Mouse (Mus musculus) forebrain, embryonic 14.5 days (tissue): ENCODE measurements around the gene Hbp1. TPM values are rescaled to one million over a fixed set of nuclear protein-coding genes. Genes with fewer than 3 reads are reported as not detected.
A peak's percentile ranks its signal among the peaks of the same experiment; 100 is the strongest.

Experiments used
- ATAC-seq: fragments of 200-750 bp; cut with Nextera tagmentation; 2 replicates; pipeline ENCODE4 v1.8.0; 2017; ENCODE audit warnings: mild to moderate bottlenecking, moderate library complexity
- DNase-seq: peaks from one replicate; pipeline ENCODE4 v3.0.0-alpha.2; 2015; ENCODE audit warnings: low spot score
- H3K27ac ChIP-seq: fragments of 300-500 bp; sonication (generic); 2 replicates; pipeline ENCODE4 v1.5.1; 2014; ENCODE audit warnings: low read depth, mild to moderate bottlenecking, control low read depth, low read length, moderate library complexity
- H3K27me3 ChIP-seq: fragments of 300-500 bp; sonication (generic); replicated peaks from 2 replicates; pipeline ENCODE4 v1.6.1; 2014; ENCODE audit warnings: low read length, control low read depth, mixed read lengths; ENCODE audit not compliant: control insufficient read depth, insufficient read depth
- H3K36me3 ChIP-seq: fragments of 300-500 bp; sonication (generic); 2 replicates; pipeline ENCODE4 v1.6.1; 2014; ENCODE audit warnings: low read length, control low read depth; ENCODE audit not compliant: control insufficient read depth, insufficient read depth
- H3K4me1 ChIP-seq: fragments of 300-500 bp; sonication (generic); 2 replicates; pipeline ENCODE4 v1.6.1; 2014; ENCODE audit warnings: antibody characterized with exemption, low read length, control low read depth; ENCODE audit not compliant: control insufficient read depth, insufficient read depth
- H3K4me2 ChIP-seq: fragments of 300-500 bp; sonication (generic); 2 replicates; pipeline ENCODE4 v1.6.1; 2014; ENCODE audit warnings: mild to moderate bottlenecking, control low read depth, low read length
- H3K4me3 ChIP-seq: fragments of 300-500 bp; sonication (generic); 2 replicates; pipeline ENCODE4 v1.5.1; 2014; ENCODE audit warnings: low read depth, low read length, control low read depth
- H3K9ac ChIP-seq: fragments of 300-500 bp; sonication (generic); 2 replicates; pipeline ENCODE4 v1.6.1; 2014; ENCODE audit warnings: mild to moderate bottlenecking, low read length, control low read depth, moderate library complexity
- H3K9me3 ChIP-seq: fragments of 300-500 bp; sonication (generic); replicated peaks from 2 replicates; pipeline ENCODE4 v1.6.1; 2016; ENCODE audit warnings: low read length, control low read depth, mixed read lengths; ENCODE audit not compliant: control insufficient read depth
- WGBS: fragments of 180-500 bp; shearing (Covaris S2); extraction: QIAGEN DNeasy Blood & Tissue Kit; methylation state at CpG from one replicate; pipeline ENCODE4 v1.1.7; 2014; 5-methylcytosine and 5-hydroxymethylcytosine counted together
- polyA plus RNA-seq: library from polyadenylated mRNA; unstranded; fragments of >200 nt; fragmentation: Nextera tagmentation; extraction: Ambion mirVana; gene quantifications from 2 replicates; pipeline ENCODE4 v1.2.1, GENCODE M21; 2014

Gene Hbp1
- 107 and 112 TPM in 2 replicates for polyA plus RNA-seq

GRCm38 (mm10) chr12:31949759-31950658, at the start of gene Hbp1:
TSS of gene Hbp1 (minus strand) at chr12:31950535.
- H3K36me3 ChIP-seq, result no peaks in the 10 kb centered on the region
- no peaks in the 10 kb centered on the region for H3K27me3 ChIP-seq
- ATAC-seq (peak; percentile 95), DNase-seq (peak; percentile 100)
- no peaks in the 10 kb centered on the region for H3K9me3 ChIP-seq
- WGBS, result 1% methylated on average over 49 of the region's 71 CpGs
- peak within 1 kb of the TSS; percentile 99 for H3K27ac ChIP-seq
- H3K9ac ChIP-seq, result peak within 1 kb of the TSS; percentile 92
- H3K4me3 ChIP-seq, result peak within 1 kb of the TSS; percentile 87
- H3K4me1 ChIP-seq, result peaks cover 3% of the 10 kb centered on the region; the same call in 1 of the 2 replicates
- H3K4me2 ChIP-seq, result peak within 1 kb of the TSS; percentile 68

GRCm38 (mm10) chr12:31998706-31999105, 48.4 kb upstream of the Hbp1 start:
- ATAC-seq (peak; percentile 24; the same call in 1 of the 2 replicates), DNase-seq (peak; percentile 34)
- 82% methylated on average over 5 of the region's 5 CpGs for WGBS
- Histone ChIP-seq H3K36me3 (no peaks in the 10 kb centered on the region), H3K9ac (no peak overlapping the region), H3K4me3 (no peak overlapping the region), H3K27me3 (no peaks in the 10 kb centered on the region), H3K27ac (no peak overlapping the region), H3K4me1 (peaks cover 4% of the 10 kb centered on the region; the same call in 1 of the 2 replicates), H3K4me2 (no peak overlapping the region), H3K9me3 (no peaks in the 10 kb centered on the region)

GRCm38 (mm10) chr12:31997328-31997878, 47.1 kb upstream of the Hbp1 start:
- Histone ChIP-seq H3K27ac (no peak overlapping the region), H3K4me2 (no peak overlapping the region), H3K4me1 (peaks cover 4% of the 10 kb centered on the region; the same call in 1 of the 2 replicates), H3K9ac (no peak overlapping the region), H3K27me3 (no peaks in the 10 kb centered on the region), H3K9me3 (no peaks in the 10 kb centered on the region), H3K36me3 (no peaks in the 10 kb centered on the region), H3K4me3 (no peak overlapping the region)
- ATAC-seq (no peak), DNase-seq (no peak)
- WGBS, result 63% methylated on average over 3 of the region's 3 CpGs

- Histone ChIP-seq H3K9me3 (no peaks in the 10 kb centered on the region), H3K36me3 (no peaks in the 10 kb centered on the region), H3K4me1 (peaks cover 4% of the 10 kb centered on the region; the same call in 1 of the 2 replicates), H3K27me3 (no peaks in the 10 kb centered on the region), H3K27ac (no peak overlapping the region), H3K9ac (no peak overlapping the region), H3K4me2 (no peak overlapping the region), H3K4me3 (no peak overlapping the region)
- 82% methylated on average over 5 of the region's 5 CpGs for WGBS
- ATAC-seq (no peak), DNase-seq (no peak)
These were observed 46.5 kb upstream of the Hbp1 start for GRCm38 (mm10) chr12:31996877-31997276.

- H3K4me3 ChIP-seq, result no peak overlapping the region
- peaks cover 11% of the 10 kb centered on the region; the same call in 1 of the 2 replicates for H3K36me3 ChIP-seq
- no peak for ATAC-seq
- H3K27ac ChIP-seq, result no peak overlapping the region
- no peak overlapping the region for H3K4me2 ChIP-seq
- WGBS, result 93% methylated on average over 4 of the region's 4 CpGs
- no peaks in the 10 kb centered on the region for H3K4me1 ChIP-seq
- H3K27me3 ChIP-seq, result no peaks in the 10 kb centered on the region
- no peak for DNase-seq
- H3K9ac ChIP-seq, result no peak overlapping the region
- no peaks in the 10 kb centered on the region for H3K9me3 ChIP-seq
These were observed 40.2 kb upstream of the Hbp1 start for GRCm38 (mm10) chr12:31990575-31990974.

GRCm38 (mm10) chr12:31989726-31990125, 39.4 kb upstream of the Hbp1 start:
- no peak for DNase-seq

GRCm38 (mm10) chr12:31986463-31986862, 36.1 kb upstream of the Hbp1 start:
- Histone ChIP-seq H3K9me3 (no peaks in the 10 kb centered on the region), H3K27ac (no peak overlapping the region), H3K4me3 (no peak overlapping the region), H3K4me1 (peaks cover 15% of the 10 kb centered on the region), H3K4me2 (no peak overlapping the region), H3K36me3 (peaks cover 8% of the 10 kb centered on the region; the same call in 1 of the 2 replicates), H3K27me3 (no peaks in the 10 kb centered on the region), H3K9ac (no peak overlapping the region)
- no peak for DNase-seq
- WGBS, result 91% methylated on average over 2 of the region's 2 CpGs
- no peak for ATAC-seq

More at GRCm38 (mm10) chr12:31989726-31990125, 39.4 kb upstream of the Hbp1 start:
- ATAC-seq, result no peak
- H3K4me1 ChIP-seq, result peaks cover 2% of the 10 kb centered on the region
- no peak overlapping the region for H3K9ac ChIP-seq
- H3K27me3 ChIP-seq, result no peaks in the 10 kb centered on the region
- no peak overlapping the region for H3K4me3 ChIP-seq
- H3K4me2 ChIP-seq, result no peak overlapping the region
- H3K36me3 ChIP-seq, result peaks cover 11% of the 10 kb centered on the region; the same call in 1 of the 2 replicates
- no peak overlapping the region for H3K27ac ChIP-seq
- H3K9me3 ChIP-seq, result no peaks in the 10 kb centered on the region

GRCm38 (mm10) chr12:31985738-31986137, 35.4 kb upstream of the Hbp1 start:
- no peak overlapping the region for H3K27ac ChIP-seq
- no peak overlapping the region for H3K9ac ChIP-seq
- H3K4me3 ChIP-seq, result no peak overlapping the region
- H3K4me1 ChIP-seq, result peaks cover 15% of the 10 kb centered on the region
- no peak overlapping the region for H3K4me2 ChIP-seq
- 0 out of 2 replicates have a peak, but pooled peaks cover 6% of the 10 kb centered on the region for H3K36me3 ChIP-seq
- 83% methylated on average over 6 of the region's 6 CpGs for WGBS
- H3K9me3 ChIP-seq, result no peaks in the 10 kb centered on the region
- H3K27me3 ChIP-seq, result no peaks in the 10 kb centered on the region
- ATAC-seq (no peak), DNase-seq (no peak)
